Mouse (Mus musculus) limb, embryonic 10.5 days (tissue): Measurements from ENCODE around the gene Grid2. TPM values are rescaled to one million over a fixed set of nuclear protein-coding genes. Genes with fewer than 3 reads are reported as not detected.

Experiments
- DNase-seq: peaks from one replicate; pipeline ENCODE4 v3.0.0-alpha.2; 2017; ENCODE audit warnings: low spot score
- H3K27ac ChIP-seq: fragments of 300-500 bp; sonication (generic); 2 replicates; pipeline ENCODE4 v1.5.1; 2016; ENCODE audit warnings: mild to moderate bottlenecking
- H3K27me3 ChIP-seq: fragments of 300-500 bp; sonication (generic); 2 replicates; pipeline ENCODE4 v1.6.1; 2016; ENCODE audit warnings: low read depth, mild to moderate bottlenecking; ENCODE audit not compliant: poor library complexity, severe bottlenecking
- H3K36me3 ChIP-seq: fragments of 300-500 bp; sonication (generic); 2 replicates; pipeline ENCODE4 v1.6.1; 2016; ENCODE audit warnings: mild to moderate bottlenecking, moderate library complexity
- H3K4me1 ChIP-seq: fragments of 300-500 bp; sonication (generic); 2 replicates; pipeline ENCODE4 v1.6.1; 2016
- H3K4me3 ChIP-seq: fragments of 300-500 bp; sonication (generic); 2 replicates; pipeline ENCODE4 v1.5.1; 2016; ENCODE audit warnings: mild to moderate bottlenecking, moderate library complexity
- H3K9me3 ChIP-seq: fragments of 300-500 bp; sonication (generic); replicated peaks from 2 replicates; pipeline ENCODE4 v1.6.1; 2016; ENCODE audit warnings: mild to moderate bottlenecking
- WGBS: fragments of 180-500 bp; shearing (Covaris S2); methylation state at CpG from one replicate; pipeline ENCODE4 v1.1.7; 2016; 5-methylcytosine and 5-hydroxymethylcytosine counted together
- polyA plus RNA-seq: library from polyadenylated mRNA; unstranded; fragments of >200 nt; fragmentation: Nextera tagmentation; extraction: Ambion mirVana; gene quantifications from 2 replicates; pipeline ENCODE4 v1.2.1, GENCODE M21; 2016

The Grid2 gene
- polyA plus RNA-seq, 1 experiment from 2014 or later, result 0.31 TPM

DNA sequence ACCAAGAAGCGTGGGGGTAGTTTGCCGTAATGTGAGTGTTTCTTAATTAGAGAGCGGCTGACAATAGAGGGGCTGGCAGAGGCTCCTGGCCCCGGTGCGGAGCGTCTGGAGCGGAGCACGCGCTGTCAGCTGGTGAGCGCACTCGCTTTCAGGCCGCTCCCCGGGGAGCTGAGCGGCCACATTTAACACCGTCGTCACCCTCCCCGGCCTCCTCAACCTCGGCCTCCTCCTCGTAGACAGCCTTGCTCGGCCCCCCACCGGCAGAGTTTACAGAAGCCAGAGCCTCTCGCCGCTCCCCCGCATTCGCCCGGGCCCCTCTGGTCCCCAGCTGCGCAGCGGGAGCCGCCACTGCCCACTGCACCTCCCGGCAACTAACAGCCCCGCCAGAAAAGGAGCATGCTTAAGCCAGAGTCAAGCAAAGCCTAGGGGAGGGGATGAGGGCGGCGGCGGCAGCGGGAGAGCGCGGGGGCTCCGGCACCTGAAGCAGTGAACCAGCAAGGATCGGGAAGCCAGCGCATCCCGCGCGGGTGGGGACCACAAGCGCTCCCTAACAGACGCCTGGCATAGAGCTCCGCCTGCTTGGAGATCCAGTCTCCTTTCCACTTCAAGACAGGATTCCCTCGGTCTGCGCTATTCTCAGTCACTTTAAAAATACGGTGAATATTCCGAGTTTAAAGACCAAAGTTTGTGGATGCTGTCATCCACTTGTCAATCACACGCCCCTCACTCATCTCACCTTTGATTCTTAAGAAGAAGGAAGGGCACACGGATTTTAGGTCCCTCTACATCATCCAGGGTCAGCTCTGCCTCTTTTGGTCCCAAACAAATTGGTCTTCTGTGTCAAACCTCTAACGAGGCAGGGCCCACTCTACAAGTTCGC, 1479.0 kb downstream of the Grid2 start:
- WGBS, result under 1% methylated on average over 54 of the region's 54 CpGs
- H3K4me1 ChIP-seq, result peaks cover 14% of the 10 kb centered on the region
- H3K4me3 ChIP-seq, result peak overlapping the region; percentile 53
- peaks cover 81% of the 10 kb centered on the region for H3K27me3 ChIP-seq
- H3K27ac ChIP-seq, result no peak overlapping the region
- no peaks in the 10 kb centered on the region for H3K36me3 ChIP-seq
- DNase-seq, result peak; percentile 58
- no peaks in the 10 kb centered on the region for H3K9me3 ChIP-seq

DNA sequence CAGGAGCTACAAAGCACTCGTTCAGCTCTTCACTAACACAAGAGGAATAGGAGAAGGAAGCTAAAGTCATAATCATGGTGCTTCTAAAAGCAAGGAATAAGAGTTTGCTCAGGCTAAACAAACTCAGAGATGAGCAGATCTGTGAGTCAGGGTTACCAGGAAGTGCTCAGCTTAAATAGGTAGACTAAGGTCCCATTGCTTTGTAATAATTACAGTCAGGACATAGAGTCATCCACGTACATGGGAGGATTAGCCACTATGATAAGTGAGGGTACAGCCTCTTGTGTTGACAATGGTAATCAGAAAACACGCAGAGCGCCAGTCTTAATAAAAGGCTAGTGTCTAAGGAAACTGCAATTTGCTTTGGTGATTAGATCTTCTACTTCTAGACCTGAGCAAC, 1480.6 kb downstream of the Grid2 start:
- H3K36me3 ChIP-seq, result no peaks in the 10 kb centered on the region
- H3K4me1 ChIP-seq, result peaks cover 9% of the 10 kb centered on the region
- no peak for DNase-seq
- no peak overlapping the region for H3K27ac ChIP-seq
- peaks cover 64% of the 10 kb centered on the region for H3K27me3 ChIP-seq
- no peak overlapping the region for H3K4me3 ChIP-seq
- WGBS, result 76% methylated on average over 4 of the region's 4 CpGs
- H3K9me3 ChIP-seq, result no peaks in the 10 kb centered on the region

- Histone ChIP-seq H3K36me3 (no peaks in the 10 kb centered on the region), H3K27ac (no peak overlapping the region), H3K4me3 (no peak overlapping the region), H3K4me1 (no peaks in the 10 kb centered on the region), H3K27me3 (0 out of 2 replicates have a peak, but pooled peaks cover 4% of the 10 kb centered on the region), H3K9me3 (no peaks in the 10 kb centered on the region)
- no peak for DNase-seq
- 83% methylated on average over 2 of the region's 2 CpGs for WGBS
Measured at GRCm38 (mm10) chr6:64742915-64743489, 1487.3 kb downstream of the Grid2 start.
